Mouse (Mus musculus): Measurements from ENCODE around the gene Rlim. TPM values are rescaled to one million over a fixed set of nuclear protein-coding genes. Genes with fewer than 3 reads are reported as not detected.

The Rlim gene
- polyA plus RNA-seq (2014; fragmentation: Nextera tagmentation; extraction: Ambion mirVana), result 30.6 and 34.7 TPM in 2 replicates

- WGBS, result 24% methylated on average over 24 of the region's 27 CpGs
These were observed at the start of gene Rlim for GRCm38 (mm10) chrX:103981169-103981689. Rlim (minus strand) TSS chrX:103981284.

GRCm38 (mm10) chrX:104017196-104017595, 36.1 kb upstream of the Rlim start:
- ATAC-seq (ENCODE audit: low read depth) (no peak), DNase-seq (ENCODE audit: low spot score) (peak; percentile 2)
- Histone ChIP-seq H3K4me2 (ENCODE audit: low read depth, low read length) (no peak overlapping the region), H3K36me3 (ENCODE audit: control insufficient read depth, insufficient read depth, low read length) (no peaks in the 10 kb centered on the region), H3K4me3 (ENCODE audit: low read depth, low read length) (no peak overlapping the region), H3K9ac (ENCODE audit: low read depth, low read length) (no peak overlapping the region), H3K27ac (replicated peaks; ENCODE audit: low read depth, low read length) (no peak overlapping the region), H3K27me3 (replicated peaks; ENCODE audit: control insufficient read depth, insufficient read depth, low read length) (peaks cover 6% of the 10 kb centered on the region; the same call in 1 of the 2 replicates), H3K9me3 (ENCODE audit: control insufficient read depth, low read length) (no peaks in the 10 kb centered on the region), H3K4me1 (ENCODE audit: control insufficient read depth, insufficient read depth, low read length) (no peaks in the 10 kb centered on the region)
- 68% methylated on average over 1 of the region's 1 CpGs for WGBS

More at GRCm38 (mm10) chrX:103981169-103981689, at the start of gene Rlim:
- Histone ChIP-seq H3K4me1 (ENCODE audit: control insufficient read depth, insufficient read depth, low read length) (no peaks in the 10 kb centered on the region), H3K4me3 (ENCODE audit: low read depth, low read length) (peak within 1 kb of the TSS; percentile 67), H3K27ac (replicated peaks; ENCODE audit: low read depth, low read length) (peak within 1 kb of the TSS; percentile 97), H3K27me3 (replicated peaks; ENCODE audit: control insufficient read depth, insufficient read depth, low read length) (peaks cover 9% of the 10 kb centered on the region; the same call in 1 of the 2 replicates), H3K36me3 (ENCODE audit: control insufficient read depth, insufficient read depth, low read length) (0 out of 2 replicates have a peak, but pooled peaks cover 11% of the 10 kb centered on the region), H3K9me3 (ENCODE audit: control insufficient read depth, low read length) (no peaks in the 10 kb centered on the region), H3K4me2 (ENCODE audit: low read depth, low read length) (peak within 1 kb of the TSS; percentile 59), H3K9ac (ENCODE audit: low read depth, low read length) (peak within 1 kb of the TSS; percentile 84)
- ATAC-seq (ENCODE audit: low read depth), result peak; percentile 100
- DNase-seq (ENCODE audit: low spot score), result peak; percentile 97

GRCm38 (mm10) chrX:104015048-104015447, 34.0 kb upstream of the Rlim start:
- Histone ChIP-seq H3K9me3 (ENCODE audit: control insufficient read depth, low read length) (no peaks in the 10 kb centered on the region), H3K27ac (replicated peaks; ENCODE audit: low read depth, low read length) (no peak overlapping the region), H3K4me1 (ENCODE audit: control insufficient read depth, insufficient read depth, low read length) (no peaks in the 10 kb centered on the region), H3K27me3 (replicated peaks; ENCODE audit: control insufficient read depth, insufficient read depth, low read length) (peaks cover 6% of the 10 kb centered on the region; the same call in 1 of the 2 replicates), H3K36me3 (ENCODE audit: control insufficient read depth, insufficient read depth, low read length) (no peaks in the 10 kb centered on the region), H3K9ac (ENCODE audit: low read depth, low read length) (no peak overlapping the region), H3K4me2 (ENCODE audit: low read depth, low read length) (no peak overlapping the region), H3K4me3 (ENCODE audit: low read depth, low read length) (no peak overlapping the region)
- WGBS, result 87% methylated on average over 4 of the region's 4 CpGs
- ATAC-seq (ENCODE audit: low read depth) (no peak), DNase-seq (ENCODE audit: low spot score) (peak; percentile 5)

GRCm38 (mm10) chrX:104013318-104013811, 32.3 kb upstream of the Rlim start:
- Histone ChIP-seq H3K27ac (replicated peaks; ENCODE audit: low read depth, low read length) (no peak overlapping the region), H3K9ac (ENCODE audit: low read depth, low read length) (no peak overlapping the region), H3K4me2 (ENCODE audit: low read depth, low read length) (no peak overlapping the region), H3K27me3 (replicated peaks; ENCODE audit: control insufficient read depth, insufficient read depth, low read length) (peaks cover 6% of the 10 kb centered on the region; the same call in 1 of the 2 replicates), H3K9me3 (ENCODE audit: control insufficient read depth, low read length) (no peaks in the 10 kb centered on the region; the same call in 1 of the 2 replicates), H3K4me3 (ENCODE audit: low read depth, low read length) (no peak overlapping the region), H3K4me1 (ENCODE audit: control insufficient read depth, insufficient read depth, low read length) (no peaks in the 10 kb centered on the region), H3K36me3 (ENCODE audit: control insufficient read depth, insufficient read depth, low read length) (no peaks in the 10 kb centered on the region)
- WGBS, result 30% methylated on average over 4 of the region's 4 CpGs
- DNase-seq (ENCODE audit: low spot score) (no peak), ATAC-seq (ENCODE audit: low read depth) (no peak)

GRCm38 (mm10) chrX:103994741-103995140, 13.7 kb upstream of the Rlim start:
- ATAC-seq (ENCODE audit: low read depth), result no peak

GRCm38 (mm10) chrX:103993864-103994263, 12.8 kb upstream of the Rlim start:
- Histone ChIP-seq H3K9me3 (ENCODE audit: control insufficient read depth, low read length) (no peaks in the 10 kb centered on the region), H3K4me1 (ENCODE audit: control insufficient read depth, insufficient read depth, low read length) (no peaks in the 10 kb centered on the region), H3K36me3 (ENCODE audit: control insufficient read depth, insufficient read depth, low read length) (no peaks in the 10 kb centered on the region), H3K9ac (ENCODE audit: low read depth, low read length) (no peak overlapping the region), H3K27ac (replicated peaks; ENCODE audit: low read depth, low read length) (no peak overlapping the region), H3K27me3 (replicated peaks; ENCODE audit: control insufficient read depth, insufficient read depth, low read length) (no peaks in the 10 kb centered on the region), H3K4me3 (ENCODE audit: low read depth, low read length) (no peak overlapping the region), H3K4me2 (ENCODE audit: low read depth, low read length) (no peak overlapping the region)
- ATAC-seq (ENCODE audit: low read depth), result no peak
- WGBS, result 54% methylated on average over 6 of the region's 6 CpGs
- peak; percentile 6 for DNase-seq (ENCODE audit: low spot score)

More at GRCm38 (mm10) chrX:103994741-103995140, 13.7 kb upstream of the Rlim start:
- WGBS, result 54% methylated on average over 3 of the region's 3 CpGs
- H3K4me1 ChIP-seq (ENCODE audit: control insufficient read depth, insufficient read depth, low read length), result no peaks in the 10 kb centered on the region
- no peak overlapping the region for H3K9ac ChIP-seq (ENCODE audit: low read depth, low read length)
- H3K4me3 ChIP-seq (ENCODE audit: low read depth, low read length), result no peak overlapping the region
- 0 out of 2 replicates have a peak, but pooled peaks cover 2% of the 10 kb centered on the region for H3K27me3 ChIP-seq (replicated peaks; ENCODE audit: control insufficient read depth, insufficient read depth, low read length)
- DNase-seq (ENCODE audit: low spot score), result no peak
- H3K9me3 ChIP-seq (ENCODE audit: control insufficient read depth, low read length), result no peaks in the 10 kb centered on the region
- no peaks in the 10 kb centered on the region for H3K36me3 ChIP-seq (ENCODE audit: control insufficient read depth, insufficient read depth, low read length)
- H3K4me2 ChIP-seq (ENCODE audit: low read depth, low read length), result no peak overlapping the region
- H3K27ac ChIP-seq (replicated peaks; ENCODE audit: low read depth, low read length), result no peak overlapping the region

- H3K27ac ChIP-seq (replicated peaks; ENCODE audit: low read depth, low read length), result no peak overlapping the region
- DNase-seq (ENCODE audit: low spot score) (no peak), ATAC-seq (ENCODE audit: low read depth) (no peak)
- 0 out of 2 replicates have a peak, but pooled peaks cover 2% of the 10 kb centered on the region for H3K27me3 ChIP-seq (replicated peaks; ENCODE audit: control insufficient read depth, insufficient read depth, low read length)
- no peaks in the 10 kb centered on the region for H3K4me1 ChIP-seq (ENCODE audit: control insufficient read depth, insufficient read depth, low read length)
- no peak overlapping the region for H3K4me3 ChIP-seq (ENCODE audit: low read depth, low read length)
- no peak overlapping the region for H3K4me2 ChIP-seq (ENCODE audit: low read depth, low read length)
- WGBS, result 48% methylated on average over 10 of the region's 10 CpGs
- H3K36me3 ChIP-seq (ENCODE audit: control insufficient read depth, insufficient read depth, low read length), result no peaks in the 10 kb centered on the region
- H3K9ac ChIP-seq (ENCODE audit: low read depth, low read length), result no peak overlapping the region
- no peaks in the 10 kb centered on the region for H3K9me3 ChIP-seq (ENCODE audit: control insufficient read depth, low read length)
These were observed 10.6 kb upstream of the Rlim start for GRCm38 (mm10) chrX:103991702-103992101.

GRCm38 (mm10) chrX:103990392-103990791, 9.3 kb upstream of the Rlim start:
- Histone ChIP-seq H3K27ac (replicated peaks; ENCODE audit: low read depth, low read length) (no peak overlapping the region), H3K4me1 (ENCODE audit: control insufficient read depth, insufficient read depth, low read length) (no peaks in the 10 kb centered on the region), H3K4me3 (ENCODE audit: low read depth, low read length) (no peak overlapping the region), H3K9me3 (ENCODE audit: control insufficient read depth, low read length) (no peaks in the 10 kb centered on the region), H3K9ac (ENCODE audit: low read depth, low read length) (no peak overlapping the region), H3K4me2 (ENCODE audit: low read depth, low read length) (no peak overlapping the region), H3K27me3 (replicated peaks; ENCODE audit: control insufficient read depth, insufficient read depth, low read length) (peaks cover 8% of the 10 kb centered on the region), H3K36me3 (ENCODE audit: control insufficient read depth, insufficient read depth, low read length) (no peaks in the 10 kb centered on the region)
- DNase-seq (ENCODE audit: low spot score) (no peak), ATAC-seq (ENCODE audit: low read depth) (no peak)
- WGBS, result 59% methylated on average over 2 of the region's 2 CpGs
